Mouse (Mus musculus) hindbrain, embryonic 15.5 days (tissue): ENCODE data around the gene Acad11. TPM values are rescaled to one million over a fixed set of nuclear protein-coding genes. Genes with fewer than 3 reads are reported as not detected.

Experiments
- ATAC-seq: fragments of 200-750 bp; cut with Nextera tagmentation; 2 replicates; pipeline ENCODE4 v1.8.0; 2017; ENCODE audit warnings: low read depth, moderate number of reproducible peaks, moderate TSS enrichment; ENCODE audit not compliant: low FRiP score
- H3K27ac ChIP-seq: fragments of 300-500 bp; sonication (generic); replicated peaks from 2 replicates; pipeline ENCODE4 v1.5.1; 2015; ENCODE audit warnings: mild to moderate bottlenecking, inconsistent platforms
- H3K27me3 ChIP-seq: fragments of 300-500 bp; sonication (generic); 2 replicates; pipeline ENCODE4 v1.6.1; 2015; ENCODE audit warnings: control low read depth, inconsistent platforms
- H3K36me3 ChIP-seq: fragments of 300-500 bp; sonication (generic); 2 replicates; pipeline ENCODE4 v1.6.1; 2015; ENCODE audit warnings: control low read depth, inconsistent platforms
- H3K4me1 ChIP-seq: fragments of 300-500 bp; sonication (generic); replicated peaks from 2 replicates; pipeline ENCODE4 v1.6.1; 2015; ENCODE audit warnings: control low read depth, inconsistent platforms
- H3K4me2 ChIP-seq: fragments of 300-500 bp; sonication (generic); 2 replicates; pipeline ENCODE4 v1.6.1; 2015; ENCODE audit warnings: moderate library complexity, mild to moderate bottlenecking, inconsistent platforms
- H3K4me3 ChIP-seq: fragments of 300-500 bp; sonication (generic); 2 replicates; pipeline ENCODE4 v1.5.1; 2015; ENCODE audit warnings: mild to moderate bottlenecking, inconsistent platforms
- H3K9ac ChIP-seq: fragments of 300-500 bp; sonication (generic); 2 replicates; pipeline ENCODE4 v1.6.1; 2015; ENCODE audit warnings: inconsistent platforms
- H3K9me3 ChIP-seq: fragments of 300-500 bp; sonication (generic); 2 replicates; pipeline ENCODE4 v1.6.1; 2016; ENCODE audit warnings: control low read depth, inconsistent platforms
- WGBS: fragments of 180-500 bp; shearing (Covaris S2); methylation state at CpG from one replicate; pipeline ENCODE4 v1.1.7; 2015; 5-methylcytosine and 5-hydroxymethylcytosine counted together
- polyA plus RNA-seq: library from polyadenylated mRNA; unstranded; fragments of >200 nt; fragmentation: Nextera tagmentation; extraction: Ambion mirVana; gene quantifications from 2 replicates; pipeline ENCODE4 v1.2.1, GENCODE M21; 2015

Acad11 gene
- polyA plus RNA-seq: 6.9 and 8.1 TPM in 2 replicates

- under 1% methylated on average over 29 of the region's 30 CpGs for WGBS
- Histone ChIP-seq H3K9me3 (no peaks in the 10 kb centered on the region), H3K4me3 (peak within 1 kb of the TSS; percentile 84), H3K27me3 (no peaks in the 10 kb centered on the region), H3K9ac (peak within 1 kb of the TSS; percentile 85), H3K4me1 (peaks cover 27% of the 10 kb centered on the region), H3K36me3 (peaks cover 16% of the 10 kb centered on the region), H3K4me2 (peak within 1 kb of the TSS; percentile 94), H3K27ac (peak within 1 kb of the TSS; percentile 80)
- peak; percentile 99 for ATAC-seq
Observed at GRCm38 (mm10) chr9:104063244-104063961, at the start of gene Acad11. Acad11 (plus strand) TSS chr9:104063377.

DNA sequence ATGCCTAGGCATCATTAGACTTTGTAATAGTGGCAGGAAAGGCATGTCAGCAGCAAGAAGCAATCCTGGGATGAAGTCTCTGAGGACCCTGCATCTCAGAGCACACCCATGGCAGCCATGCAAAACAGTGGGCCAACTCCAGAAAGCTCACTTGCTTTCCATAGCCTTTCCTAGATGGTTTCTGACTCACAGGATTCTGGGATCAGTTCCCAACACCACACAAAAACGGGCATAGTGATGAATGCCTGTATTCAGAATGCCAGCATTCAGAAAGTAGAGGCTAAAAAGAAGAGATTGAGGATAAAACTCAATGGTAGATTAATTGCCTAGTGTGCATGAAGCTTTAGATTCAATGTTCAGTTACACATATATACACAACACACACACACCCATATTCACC is 48.7 kb upstream of the Acad11 start:
- no peak overlapping the region for H3K9ac ChIP-seq
- no peaks in the 10 kb centered on the region for H3K9me3 ChIP-seq
- no peak overlapping the region for H3K4me2 ChIP-seq
- no peaks in the 10 kb centered on the region for H3K4me1 ChIP-seq
- no peak overlapping the region for H3K4me3 ChIP-seq
- no peak for ATAC-seq
- peaks cover 37% of the 10 kb centered on the region for H3K36me3 ChIP-seq
- no peaks in the 10 kb centered on the region for H3K27me3 ChIP-seq
- no peak overlapping the region for H3K27ac ChIP-seq
- 69% methylated on average over 1 of the region's 1 CpGs for WGBS

GRCm38 (mm10) chr9:104021026-104021425 is 42.2 kb upstream of the Acad11 start:
- H3K4me1 ChIP-seq: no peaks in the 10 kb centered on the region

GRCm38 (mm10) chr9:104027186-104027585 is 36.0 kb upstream of the Acad11 start:
- Histone ChIP-seq H3K4me2 (no peak overlapping the region), H3K36me3 (peaks cover 36% of the 10 kb centered on the region), H3K4me3 (no peak overlapping the region), H3K9me3 (no peaks in the 10 kb centered on the region), H3K4me1 (no peaks in the 10 kb centered on the region), H3K27me3 (no peaks in the 10 kb centered on the region), H3K9ac (no peak overlapping the region), H3K27ac (no peak overlapping the region)
- 97% methylated on average over 8 of the region's 8 CpGs for WGBS
- ATAC-seq: no peak

More at GRCm38 (mm10) chr9:104021026-104021425, 42.2 kb upstream of the Acad11 start:
- Histone ChIP-seq H3K9ac (no peak overlapping the region), H3K4me2 (no peak overlapping the region), H3K9me3 (no peaks in the 10 kb centered on the region), H3K4me3 (no peak overlapping the region), H3K27me3 (no peaks in the 10 kb centered on the region), H3K36me3 (peaks cover 33% of the 10 kb centered on the region), H3K27ac (no peak overlapping the region)
- no peak for ATAC-seq
- WGBS: 92% methylated on average over 10 of the region's 10 CpGs

DNA sequence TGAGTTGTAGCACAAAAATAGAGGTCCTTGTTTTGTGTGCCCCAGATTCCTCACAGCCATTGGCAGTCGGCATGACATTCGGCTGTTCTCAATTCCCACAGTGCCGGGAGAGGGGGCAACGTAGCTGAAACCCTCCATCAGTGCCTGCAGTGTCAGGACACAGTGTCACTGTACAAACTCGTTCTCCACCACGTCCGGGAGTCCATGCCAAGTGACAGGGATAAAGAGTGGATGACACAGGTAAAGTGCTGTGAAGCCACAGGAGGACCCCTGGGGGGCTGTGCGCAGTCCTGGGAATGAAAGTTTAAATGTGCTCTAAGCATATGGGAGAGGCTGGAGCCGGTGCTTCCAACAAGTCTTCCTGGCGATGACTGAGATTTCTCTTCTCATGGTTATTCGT is 33.3 kb upstream of the Acad11 start:
- H3K9ac ChIP-seq: no peak overlapping the region
- ATAC-seq: no peak
- no peaks in the 10 kb centered on the region for H3K27me3 ChIP-seq
- H3K9me3 ChIP-seq: no peaks in the 10 kb centered on the region
- 92% methylated on average over 11 of the region's 11 CpGs for WGBS
- H3K4me1 ChIP-seq: no peaks in the 10 kb centered on the region
- H3K27ac ChIP-seq: no peak overlapping the region
- no peak overlapping the region for H3K4me2 ChIP-seq
- H3K36me3 ChIP-seq: peaks cover 34% of the 10 kb centered on the region
- no peak overlapping the region for H3K4me3 ChIP-seq

DNA sequence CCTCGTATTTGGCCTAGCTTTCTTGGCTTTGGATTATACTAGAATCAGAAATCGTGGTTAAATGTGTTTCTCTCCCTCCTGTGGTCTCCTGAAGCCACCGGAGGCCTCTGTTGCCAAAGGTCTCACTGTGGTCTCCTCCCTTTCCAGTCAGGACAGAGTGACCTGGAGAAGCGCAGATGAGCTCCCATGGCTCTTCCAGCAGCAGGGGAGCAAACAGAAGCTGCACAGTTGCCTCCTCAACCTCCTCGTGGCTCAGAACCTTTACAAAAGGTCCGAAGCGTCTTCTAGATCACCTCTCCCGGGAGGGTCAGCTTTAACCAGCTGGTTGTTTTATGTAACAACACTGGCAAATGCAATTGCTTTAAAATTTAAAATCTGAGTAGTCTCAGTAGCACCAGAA is 28.9 kb upstream of the Acad11 start:
- no peaks in the 10 kb centered on the region for H3K27me3 ChIP-seq
- no peak overlapping the region for H3K4me3 ChIP-seq
- WGBS: 80% methylated on average over 8 of the region's 8 CpGs
- no peaks in the 10 kb centered on the region for H3K9me3 ChIP-seq
- ATAC-seq: no peak
- H3K4me2 ChIP-seq: no peak overlapping the region
- no peak overlapping the region for H3K27ac ChIP-seq
- peaks cover 22% of the 10 kb centered on the region; the same call in 1 of the 2 replicates for H3K36me3 ChIP-seq
- no peak overlapping the region for H3K9ac ChIP-seq
- no peaks in the 10 kb centered on the region for H3K4me1 ChIP-seq

- 67% methylated on average over 6 of the region's 6 CpGs for WGBS
- Histone ChIP-seq H3K4me2 (no peak overlapping the region), H3K9ac (no peak overlapping the region), H3K4me1 (no peaks in the 10 kb centered on the region), H3K27ac (no peak overlapping the region), H3K9me3 (no peaks in the 10 kb centered on the region), H3K4me3 (no peak overlapping the region), H3K27me3 (no peaks in the 10 kb centered on the region), H3K36me3 (peaks cover 22% of the 10 kb centered on the region; the same call in 1 of the 2 replicates)
- ATAC-seq: no peak
Observed at GRCm38 (mm10) chr9:104034718-104035117, 28.5 kb upstream of the Acad11 start.

GRCm38 (mm10) chr9:104035261-104036015 is 27.7 kb upstream of the Acad11 start:
- H3K4me3 ChIP-seq: no peak overlapping the region
- peaks cover 22% of the 10 kb centered on the region; the same call in 1 of the 2 replicates for H3K36me3 ChIP-seq
- no peak overlapping the region for H3K4me2 ChIP-seq
- no peak overlapping the region for H3K27ac ChIP-seq
- H3K27me3 ChIP-seq: no peaks in the 10 kb centered on the region
- H3K9me3 ChIP-seq: no peaks in the 10 kb centered on the region
- H3K9ac ChIP-seq: no peak overlapping the region
- WGBS: 51% methylated on average over 24 of the region's 24 CpGs
- ATAC-seq: no peak
- H3K4me1 ChIP-seq: no peaks in the 10 kb centered on the region

DNA sequence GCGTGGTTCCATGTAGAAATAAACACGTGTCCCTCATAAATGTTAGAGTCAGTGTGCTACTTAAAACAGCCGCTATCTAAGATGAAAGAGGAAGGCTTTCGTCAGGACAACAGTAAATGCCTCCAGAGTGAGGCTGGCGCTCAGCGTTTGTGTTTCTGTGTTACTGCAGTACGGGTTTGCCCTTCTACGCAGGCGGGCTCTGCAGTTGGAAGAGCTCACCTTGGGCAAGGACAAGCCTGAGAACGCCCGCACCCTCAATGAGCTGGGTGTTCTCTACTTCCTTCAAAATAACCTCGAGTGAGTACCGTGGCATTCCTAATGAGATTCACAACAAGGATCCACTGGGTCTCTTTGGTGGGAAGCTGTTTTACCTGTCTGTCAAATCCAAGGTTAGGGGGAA is 24.9 kb upstream of the Acad11 start:
- no peak overlapping the region for H3K4me2 ChIP-seq
- no peak for ATAC-seq
- no peaks in the 10 kb centered on the region for H3K4me1 ChIP-seq
- H3K9me3 ChIP-seq: no peaks in the 10 kb centered on the region
- H3K36me3 ChIP-seq: peaks cover 14% of the 10 kb centered on the region; the same call in 1 of the 2 replicates
- WGBS: 95% methylated on average over 13 of the region's 13 CpGs
- no peak overlapping the region for H3K4me3 ChIP-seq
- no peak overlapping the region for H3K27ac ChIP-seq
- no peaks in the 10 kb centered on the region for H3K27me3 ChIP-seq
- H3K9ac ChIP-seq: no peak overlapping the region

DNA sequence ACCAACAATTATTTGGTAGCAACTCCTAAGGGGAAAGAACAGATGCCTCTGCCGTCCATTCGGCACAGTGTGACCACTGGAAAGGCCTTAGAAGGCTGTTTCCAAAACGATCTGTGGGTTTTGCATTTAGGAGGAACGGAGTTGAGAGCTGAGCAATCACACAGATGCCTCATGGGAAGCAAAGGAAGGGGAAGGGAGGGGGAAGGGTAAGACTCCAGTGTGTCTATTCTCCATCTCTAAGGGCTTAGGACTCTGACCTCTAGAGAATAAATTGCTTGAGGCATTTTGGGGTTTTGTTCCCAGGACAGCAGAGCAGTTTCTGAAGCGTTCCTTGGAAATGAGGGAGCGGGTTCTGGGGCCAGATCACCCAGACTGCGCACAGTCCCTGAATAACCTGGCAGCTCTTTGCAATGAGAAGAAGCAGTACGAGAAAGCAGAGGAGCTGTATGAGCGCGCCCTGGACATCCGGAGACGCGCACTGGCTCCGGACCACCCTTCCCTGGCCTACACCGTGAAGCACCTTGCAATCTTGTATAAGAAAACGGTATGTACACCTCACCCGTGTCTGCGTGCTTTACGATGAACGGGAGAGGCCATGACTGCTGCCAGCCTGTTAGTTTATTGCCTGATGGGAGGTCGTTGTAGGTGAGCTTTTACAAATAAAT is 24.0 kb upstream of the Acad11 start:
- Histone ChIP-seq H3K27me3 (no peaks in the 10 kb centered on the region), H3K27ac (no peak overlapping the region), H3K4me3 (no peak overlapping the region), H3K9ac (no peak overlapping the region), H3K36me3 (peaks cover 17% of the 10 kb centered on the region), H3K4me1 (no peaks in the 10 kb centered on the region), H3K4me2 (no peak overlapping the region), H3K9me3 (no peaks in the 10 kb centered on the region)
- WGBS: 93% methylated on average over 21 of the region's 21 CpGs
- ATAC-seq: no peak

DNA sequence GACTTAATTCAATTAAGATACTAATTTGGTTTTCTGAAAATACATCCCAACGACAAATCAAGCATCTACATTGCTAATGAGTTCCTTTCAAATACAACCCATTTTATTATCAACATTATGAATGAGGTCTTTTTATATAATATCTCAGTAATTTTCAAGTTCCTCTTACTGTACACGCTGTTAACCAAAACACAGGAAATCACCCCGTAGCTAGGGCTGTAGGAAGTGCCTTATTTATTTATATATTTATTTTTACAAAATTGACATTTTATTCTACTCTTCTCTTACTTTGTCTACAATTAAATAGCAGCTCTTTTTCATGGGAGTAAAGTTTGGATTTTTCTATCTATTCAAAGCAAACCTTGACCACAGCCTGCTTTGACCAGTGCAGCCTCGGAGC is 23.4 kb upstream of the Acad11 start:
- 87% methylated on average over 4 of the region's 4 CpGs for WGBS
- ATAC-seq: no peak

DNA sequence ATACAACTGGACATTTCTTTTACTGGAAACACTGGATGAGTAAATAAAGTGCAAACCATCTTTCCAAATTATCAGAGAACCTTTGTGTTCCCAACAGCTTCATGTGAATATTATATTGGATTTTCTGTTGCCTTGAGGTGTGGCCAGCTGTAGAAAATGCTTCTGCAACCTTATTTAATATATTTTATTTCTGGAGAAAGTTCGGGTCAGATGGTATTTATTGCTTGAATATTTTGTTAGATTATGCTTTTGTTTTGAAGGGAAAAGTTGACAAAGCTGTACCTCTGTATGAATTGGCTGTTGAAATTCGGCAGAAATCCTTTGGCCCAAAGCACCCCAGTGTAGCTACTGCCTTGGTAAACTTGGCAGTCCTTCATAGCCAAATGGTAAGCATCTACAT is 22.8 kb upstream of the Acad11 start, which contains the start of gene Gm28305:
Gene Gm28305, plus strand, starts transcription at position 301 of the 400 bp plus-strand sequence.
- 69% methylated on average over 2 of the region's 2 CpGs for WGBS
- Histone ChIP-seq H3K4me2 (no peak within 1 kb of the TSS), H3K27ac (no peak within 1 kb of the TSS), H3K4me1 (no peaks in the 10 kb centered on the region), H3K36me3 (peaks cover 25% of the 10 kb centered on the region), H3K4me3 (no peak within 1 kb of the TSS), H3K27me3 (no peaks in the 10 kb centered on the region), H3K9ac (no peak within 1 kb of the TSS), H3K9me3 (no peaks in the 10 kb centered on the region)
- no peak for ATAC-seq

More for the DNA sequence above, 23.4 kb upstream of the Acad11 start:
- H3K4me2 ChIP-seq: no peak overlapping the region
- no peaks in the 10 kb centered on the region for H3K9me3 ChIP-seq
- H3K4me3 ChIP-seq: no peak overlapping the region
- no peaks in the 10 kb centered on the region for H3K27me3 ChIP-seq
- H3K4me1 ChIP-seq: no peaks in the 10 kb centered on the region
- H3K9ac ChIP-seq: no peak overlapping the region
- H3K27ac ChIP-seq: no peak overlapping the region
- H3K36me3 ChIP-seq: peaks cover 22% of the 10 kb centered on the region
